Mouse (Mus musculus) cerebellum, adult 2 months (tissue): Measurements from ENCODE around the gene Cyth4.

Experiments used
- CTCF ChIP-seq: fragments of 200-500 bp; IDR thresholded peaks from 2 replicates; pipeline ENCODE4 v1.5.1; 2011; ENCODE audit warnings: low read depth, mild to moderate bottlenecking, control low read depth, low read length, moderate library complexity, borderline replicate concordance; ENCODE audit not compliant: insufficient read depth
- POLR2A ChIP-seq: fragments of 200-500 bp; IDR thresholded peaks from 2 replicates; pipeline ENCODE4 v1.6.1; 2011; ENCODE audit warnings: low read length, control low read depth, borderline replicate concordance; ENCODE audit not compliant: insufficient read depth

DNA sequence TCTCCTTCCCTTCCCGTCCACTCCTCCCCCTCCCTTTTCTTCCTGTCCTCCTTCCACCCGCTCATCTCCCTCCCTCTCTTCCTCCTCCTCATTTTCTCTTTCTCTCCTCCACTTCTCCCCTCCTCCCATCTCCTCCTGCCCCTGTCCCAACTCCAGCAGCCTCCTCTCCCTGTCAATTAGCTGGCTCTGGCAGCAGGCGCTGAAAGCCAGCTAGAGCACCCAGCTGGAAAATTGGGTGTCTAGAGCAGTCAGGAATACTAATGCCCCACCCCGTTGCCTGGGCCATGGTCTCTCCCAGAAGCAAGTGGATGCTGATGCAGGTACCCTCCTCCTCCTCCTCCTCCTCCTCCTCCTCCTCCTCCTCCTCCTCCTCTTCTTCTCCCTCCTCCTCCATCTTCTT lies 54.3 kb downstream of the Cyth4 start:
- TF ChIP-seq POLR2A (no peak), CTCF (no peak)
